Mouse (Mus musculus) frontal cortex, postnatal 25 days (tissue): ENCODE measurements around the gene Sbf2.
"Not testable (repeated sequence)": the region's sequence is repeated elsewhere in the genome, so short reads cannot be mapped to it uniquely, and the experiment has no call there.

Source experiments
- DNase-seq, 2 experiments: peaks; one replicate each; pipeline ENCODE4 v3.0.0; 2022; ENCODE audit warnings: low spot score in 2 of 2

The Sbf2 gene

DNA sequence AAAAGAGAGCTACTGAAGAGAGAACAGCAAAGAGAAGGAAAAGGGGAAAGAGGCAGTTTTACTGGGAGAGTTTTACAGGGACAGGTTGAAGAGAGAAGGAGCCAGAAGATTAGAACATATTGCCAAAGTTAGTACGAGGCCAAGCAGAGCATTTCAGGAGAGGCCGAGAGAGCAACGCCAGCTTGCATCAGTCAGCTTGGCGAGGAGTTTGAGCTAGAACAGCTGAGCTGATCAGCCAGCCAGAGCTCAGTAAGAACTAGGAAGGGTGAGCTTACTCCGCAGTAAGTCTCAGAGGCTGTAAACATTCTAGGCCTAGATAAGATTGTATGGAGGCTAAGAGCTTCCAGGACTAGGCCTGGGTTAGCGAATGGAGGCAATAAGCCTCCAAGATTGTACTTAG is 222.1 kb downstream of the Sbf2 start:
- DNase-seq = no peak

- DNase-seq = no peak
Measured at GRCm38 (mm10) chr7:110391632-110392031, 223.1 kb downstream of the Sbf2 start.

DNA sequence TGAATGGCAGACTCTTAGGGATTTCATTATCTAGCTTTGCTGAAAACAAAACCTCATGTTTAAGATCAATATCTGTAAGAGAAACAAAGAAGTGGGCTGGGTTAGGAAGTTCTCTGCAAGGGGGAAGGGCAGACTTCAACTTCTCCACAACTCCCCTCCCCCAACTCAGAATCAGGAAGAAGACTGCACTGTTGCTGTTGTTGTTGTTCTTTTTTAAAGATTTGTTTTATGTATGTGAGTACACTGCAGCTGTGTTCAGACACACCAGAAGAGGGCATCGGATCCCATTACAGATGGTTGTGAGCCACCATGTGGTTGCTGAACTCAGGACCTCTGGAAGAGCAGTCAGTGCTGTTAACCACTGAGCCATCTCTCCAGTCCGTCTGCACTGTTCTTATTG is 225.8 kb downstream of the Sbf2 start:
- not testable (repeated sequence) for DNase-seq

DNA sequence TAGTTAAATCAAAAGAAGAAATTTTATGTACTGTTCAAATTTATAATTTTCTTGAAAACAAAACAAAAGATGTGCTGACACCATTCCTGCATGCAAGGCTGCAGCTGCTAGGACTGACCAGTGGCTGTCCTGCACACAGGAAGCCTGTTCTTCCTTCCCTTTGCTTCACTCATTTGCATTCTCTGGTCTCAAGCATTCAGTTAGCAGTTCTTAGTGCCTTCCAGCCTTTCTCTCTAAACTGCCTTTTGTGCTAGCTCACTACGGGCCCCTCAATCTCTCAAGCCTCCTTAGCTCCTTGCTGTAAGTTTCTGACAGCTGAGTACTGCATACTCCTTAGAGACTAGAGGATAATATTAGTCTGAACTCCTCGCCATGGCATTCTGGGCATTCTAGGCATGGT is 227.2 kb downstream of the Sbf2 start:
- DNase-seq = no peak

DNA sequence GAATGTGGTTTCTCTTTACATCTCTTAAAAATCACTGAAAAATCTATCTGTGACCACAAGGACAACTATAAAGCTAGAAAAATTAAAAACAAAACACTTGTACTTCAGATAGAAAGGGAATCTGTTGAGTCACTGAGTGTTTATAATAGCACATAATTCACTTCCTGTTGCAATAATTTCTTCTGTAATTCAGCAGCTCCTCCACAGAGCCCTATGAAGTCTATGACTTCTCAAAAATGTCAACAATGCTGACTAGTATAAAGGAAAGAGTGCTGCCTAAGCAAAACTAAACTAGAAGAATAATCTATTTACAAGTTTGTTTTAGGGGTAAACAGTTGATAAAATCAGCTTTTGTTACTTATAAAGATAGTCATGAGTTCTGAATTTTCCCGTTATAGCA is 229.2 kb downstream of the Sbf2 start:
- no peak for DNase-seq

GRCm38 (mm10) chr7:110384343-110384742 is 230.4 kb downstream of the Sbf2 start:
- DNase-seq = no peak

- DNase-seq = no peak
Measured at GRCm38 (mm10) chr7:110381625-110382024, 233.1 kb downstream of the Sbf2 start.

- no peak for DNase-seq
Measured at GRCm38 (mm10) chr7:110379335-110379914, 235.3 kb downstream of the Sbf2 start.

DNA sequence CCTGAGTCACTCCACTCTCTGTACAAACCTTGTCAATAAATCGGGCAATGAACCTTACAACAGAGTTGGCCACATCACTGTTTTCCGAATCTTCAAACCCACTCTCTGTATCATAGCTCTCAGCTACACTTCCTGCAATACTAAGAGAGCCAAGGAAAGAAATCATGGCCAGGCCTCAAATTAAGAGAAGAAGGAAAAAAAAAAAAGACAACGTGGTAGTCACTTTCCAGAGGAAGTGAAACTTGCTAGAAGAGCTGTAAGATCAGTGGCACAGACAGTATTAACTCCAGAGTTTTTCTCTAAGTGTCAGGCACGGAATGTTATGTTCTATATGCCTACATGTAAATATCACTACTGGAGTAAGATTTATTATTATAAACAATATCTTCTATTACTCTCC is 242.2 kb downstream of the Sbf2 start:
- no peak for DNase-seq

DNA sequence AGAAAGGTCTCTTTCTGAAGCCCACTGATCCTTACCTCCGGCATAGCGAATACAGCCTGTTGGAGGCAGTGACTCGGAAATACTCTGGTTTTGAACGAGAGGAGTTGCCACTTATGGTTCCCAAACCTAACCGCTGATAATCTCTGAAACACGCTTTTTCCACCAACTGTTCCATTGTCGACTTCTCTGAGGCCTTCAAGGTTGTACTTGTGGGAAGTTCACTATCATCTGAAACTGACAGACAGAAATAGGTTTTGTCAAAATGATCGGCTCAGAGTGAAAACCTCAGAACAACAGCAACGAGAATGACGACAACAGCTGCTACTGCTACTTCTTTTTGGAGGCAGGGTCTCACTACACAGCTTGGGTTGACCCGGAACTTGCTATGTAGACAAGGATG is 252.7 kb downstream of the Sbf2 start:
- no peak for DNase-seq

DNA sequence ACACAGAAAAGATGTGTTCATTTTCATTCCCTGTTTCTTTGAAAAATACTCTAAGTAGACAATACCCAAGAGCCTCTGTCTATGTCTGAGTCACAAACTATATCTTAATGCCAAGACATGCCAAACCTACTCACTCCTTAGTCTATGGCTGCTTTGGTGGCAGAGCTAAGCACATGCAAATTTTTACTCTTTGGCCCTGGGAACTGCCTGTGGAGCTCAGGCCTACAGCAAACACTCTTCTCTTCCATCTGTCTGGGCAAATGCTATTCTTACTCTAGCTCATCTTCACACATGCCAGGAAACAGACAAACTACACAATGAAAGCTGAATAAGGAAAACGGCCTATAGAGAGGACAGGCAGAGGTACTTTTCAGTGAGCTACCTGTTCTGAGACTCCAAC is 253.2 kb downstream of the Sbf2 start:
- DNase-seq = no peak

GRCm38 (mm10) chr7:110359391-110359790 is 255.3 kb downstream of the Sbf2 start:
- no peak for DNase-seq

DNA sequence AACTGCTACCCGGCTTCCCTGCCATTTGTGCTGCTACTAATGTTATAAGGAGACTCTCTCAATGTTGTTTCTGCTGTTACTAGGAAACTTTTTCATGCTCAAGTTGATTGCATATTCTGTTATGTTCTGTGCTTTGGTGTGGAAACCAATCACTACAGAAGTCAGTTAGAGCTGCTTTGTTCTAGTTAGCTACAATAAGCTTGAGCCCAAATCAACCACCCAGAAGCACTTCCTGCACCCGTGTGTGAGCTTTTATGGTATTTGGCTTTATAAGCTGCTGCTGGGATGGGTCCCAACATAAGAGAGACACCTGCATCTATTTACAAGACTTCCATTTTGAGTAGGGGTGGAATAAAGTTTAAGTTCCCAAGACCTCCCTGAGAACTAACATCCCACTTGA is 260.8 kb downstream of the Sbf2 start:
- DNase-seq = no peak

- DNase-seq = no peak
Measured at GRCm38 (mm10) chr7:110347250-110347649, 267.5 kb downstream of the Sbf2 start.

GRCm38 (mm10) chr7:110337601-110338000 is 277.1 kb downstream of the Sbf2 start:
- no peak for DNase-seq

GRCm38 (mm10) chr7:110325381-110326110 is 289.2 kb downstream of the Sbf2 start:
- DNase-seq = no peak

- no peak for DNase-seq
Measured at GRCm38 (mm10) chr7:110324852-110325251, 289.9 kb downstream of the Sbf2 start.

DNA sequence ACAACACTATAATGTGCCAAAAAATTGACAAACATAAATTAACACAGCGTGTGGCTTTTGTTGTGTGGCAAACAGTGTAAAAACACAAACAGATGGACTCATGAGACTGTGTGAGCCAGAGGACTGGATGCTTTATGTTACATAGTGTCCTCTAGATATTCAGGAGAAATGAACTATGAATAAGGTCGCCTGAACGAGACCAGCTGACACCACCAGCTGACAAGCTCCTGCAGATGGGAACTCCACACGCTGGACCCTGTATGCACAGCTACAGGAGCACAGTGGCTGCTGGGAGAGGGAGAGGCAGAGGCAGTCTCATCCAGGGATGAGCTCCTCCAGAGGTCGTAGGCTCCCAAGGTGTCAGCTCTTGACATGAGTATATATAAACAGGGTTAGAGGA is 293.6 kb downstream of the Sbf2 start:
- DNase-seq = no peak

DNA sequence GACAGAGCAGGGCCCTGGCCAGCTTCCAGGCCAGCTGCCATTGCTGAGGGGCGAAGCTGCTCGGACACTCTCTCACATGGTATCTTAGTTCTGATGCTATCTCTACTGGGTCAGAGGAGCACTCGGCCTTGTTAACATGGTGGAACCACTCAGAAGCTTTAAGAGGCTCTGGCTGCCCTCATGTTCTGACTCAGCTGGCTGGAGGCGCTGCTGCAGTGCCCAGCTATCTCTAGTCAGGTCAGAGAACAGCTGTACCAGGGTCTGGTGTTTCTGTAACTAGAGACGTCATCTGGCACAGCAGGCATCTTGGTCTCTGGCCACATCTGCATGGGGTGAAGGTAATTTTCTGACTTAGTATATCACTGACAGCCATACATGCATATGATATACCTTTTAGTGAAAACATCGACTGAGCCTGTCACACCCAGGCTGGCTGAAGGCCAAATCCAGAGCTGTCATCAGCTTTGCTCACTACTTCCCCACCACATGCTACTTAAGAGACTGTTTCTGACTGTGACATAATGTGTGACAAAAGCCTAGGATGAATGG is 295.7 kb downstream of the Sbf2 start:
- no peak for DNase-seq

- no peak for DNase-seq
Measured at GRCm38 (mm10) chr7:110317412-110317811, 297.3 kb downstream of the Sbf2 start.

GRCm38 (mm10) chr7:110315352-110315751 is 299.4 kb downstream of the Sbf2 start:
- DNase-seq = no peak

DNA sequence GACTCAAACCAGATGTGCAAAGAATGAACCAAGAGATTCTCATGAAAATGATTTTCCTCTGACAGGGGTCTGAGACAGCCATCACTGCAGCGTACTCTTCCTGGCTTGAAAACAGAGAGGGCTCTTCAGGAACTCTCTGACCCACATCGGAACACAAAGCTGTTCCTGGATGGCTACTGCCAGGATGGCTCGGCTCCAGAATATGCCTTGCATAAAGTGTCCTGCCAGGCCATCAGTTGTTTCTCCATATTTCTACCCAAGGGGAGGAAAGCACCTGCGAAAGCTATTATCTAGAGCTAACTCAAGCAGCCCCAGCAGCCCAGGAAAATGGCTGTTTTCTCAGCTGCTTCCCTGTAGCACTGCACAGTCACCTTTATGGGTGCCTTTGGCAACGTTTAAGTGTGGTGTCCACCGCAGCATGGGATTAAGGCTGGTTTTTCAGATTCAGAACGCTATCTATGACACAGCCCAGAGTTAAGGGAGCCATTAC is 300.3 kb downstream of the Sbf2 start:
- DNase-seq = no peak

- no peak for DNase-seq
Measured at GRCm38 (mm10) chr7:110313392-110314055, 301.2 kb downstream of the Sbf2 start.
